Mouse (Mus musculus) liver, adult 10 weeks (tissue): Measurements from ENCODE around the gene Mrps17. TPM values are rescaled to one million over a fixed set of nuclear protein-coding genes. Genes with fewer than 3 reads are reported as not detected.

Experiments
- polyA plus RNA-seq: library from polyadenylated mRNA; stranded (reverse); fragments of 350-450 nt; fragmentation: Illumina TruSeq; extraction: RNeasy Lipid Tissue Mini Kit (QIAGEN cat#74804); gene quantifications from one replicate; pipeline ENCODE4 v1.2.3, GENCODE M21; 2014; ENCODE audit warnings: low read depth, low replicate concordance

Gene Mrps17
- polyA plus RNA-seq: 52.7 TPM

DNA sequence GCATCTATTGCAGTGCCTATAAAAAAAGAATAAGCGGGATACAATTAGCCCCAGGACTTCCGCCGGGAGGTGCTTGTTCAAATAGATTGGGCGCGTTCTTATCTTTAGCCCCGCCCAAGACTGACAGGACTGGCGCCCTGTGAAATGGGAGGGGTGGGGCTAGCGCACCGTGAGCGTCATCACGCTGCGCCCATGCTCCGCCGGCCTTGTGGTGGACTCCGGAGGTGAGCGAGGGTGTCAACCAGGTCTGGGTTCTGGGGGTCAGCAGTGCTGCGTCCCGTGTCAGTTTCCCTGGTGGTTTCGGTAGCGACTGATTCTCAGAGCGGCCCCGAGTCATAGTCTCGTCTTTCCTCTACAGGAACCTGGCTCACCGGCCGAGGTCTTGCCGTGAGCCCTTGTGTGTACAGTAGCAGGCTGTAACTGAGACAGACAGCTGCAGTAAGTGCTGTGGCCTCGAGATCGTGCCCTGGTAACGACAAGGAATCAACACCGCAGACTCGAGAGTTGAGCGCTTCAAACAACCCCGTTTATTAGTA is at the start of gene Mrps17:
Mrps17 (plus strand) TSS at position 172 of the 536 bp plus-strand sequence.

GRCm38 (mm10) chr5:129670036-129670458 is 45.2 kb upstream of the Mrps17 start, which contains the start of gene Zfp11:
Gene Zfp11, minus strand, starts transcription at chr5:129670099.

GRCm38 (mm10) chr5:129708412-129708811 is 6.9 kb upstream of the Mrps17 start, which contains the start of gene Sept14:
Gene Sept14, minus strand, starts transcription at chr5:129708512.

GRCm38 (mm10) chr5:129724834-129725773 is 9.8 kb downstream of the Mrps17 start, which contains the start of gene Nipsnap2:
Gene Nipsnap2, plus strand, starts transcription at chr5:129725063.

Other genes with a start within 250 kb of the Mrps17 start
- 12.8 TPM for gene Sfswap, start 214.3 kb upstream of the Mrps17 start, polyA plus RNA-seq
- gene Mmp17, start 131.3 kb upstream of the Mrps17 start, polyA plus RNA-seq: not detected
- gene Zfp11, start 45.4 kb upstream of the Mrps17 start, polyA plus RNA-seq: 1.9 TPM
- not detected for gene Sept14, start 7.0 kb upstream of the Mrps17 start, polyA plus RNA-seq
- gene Nipsnap2, start 9.6 kb downstream of the Mrps17 start, polyA plus RNA-seq: 12.0 TPM
- 1.5 TPM for gene Psph, start 72.0 kb downstream of the Mrps17 start, polyA plus RNA-seq
- gene Sumf2, start 131.5 kb downstream of the Mrps17 start, polyA plus RNA-seq: 4.9 TPM
- gene Chchd2, start 172.0 kb downstream of the Mrps17 start, polyA plus RNA-seq: 591 TPM
- gene Zbed5, start 180.2 kb downstream of the Mrps17 start, polyA plus RNA-seq: 1.4 TPM
- gene Phkg1, start 183.1 kb downstream of the Mrps17 start, polyA plus RNA-seq: not detected
- 2.3 TPM for gene Nupr1l, start 193.0 kb downstream of the Mrps17 start, polyA plus RNA-seq
- 40.5 TPM for gene Vkorc1l1, start 226.5 kb downstream of the Mrps17 start, polyA plus RNA-seq